Mouse (Mus musculus) liver (tissue): Measurements from ENCODE around the gene Stk38l.
"Not testable (repeated sequence)": the region's sequence is repeated elsewhere in the genome, so short reads cannot be mapped to it uniquely, and the experiment has no call there.

Experiments used
- DNase-seq: peaks from one replicate; pipeline ENCODE4 v3.0.0-alpha.2; 2020; ENCODE audit warnings: mixed read lengths

The Stk38l gene

DNA sequence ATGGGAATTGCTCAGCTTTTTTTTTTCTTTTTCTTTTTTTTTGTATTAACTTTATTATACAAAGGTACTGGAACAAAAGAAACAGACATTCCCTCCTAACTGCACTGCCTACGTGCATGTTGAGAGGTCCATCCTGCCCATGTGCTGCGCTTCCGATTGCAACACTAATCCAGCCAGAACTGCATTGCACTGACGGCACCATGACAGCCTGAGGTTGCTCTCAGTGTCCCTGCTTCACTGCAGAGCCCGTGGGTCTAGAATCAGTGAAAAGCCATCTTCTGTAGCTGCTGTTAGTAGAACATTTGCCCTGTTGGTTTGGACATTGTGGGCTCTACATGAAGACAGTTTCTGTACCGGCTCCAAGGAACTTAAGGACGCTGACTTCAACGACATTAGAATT is 51.1 kb downstream of the Stk38l start:
- DNase-seq, result not testable (repeated sequence)

DNA sequence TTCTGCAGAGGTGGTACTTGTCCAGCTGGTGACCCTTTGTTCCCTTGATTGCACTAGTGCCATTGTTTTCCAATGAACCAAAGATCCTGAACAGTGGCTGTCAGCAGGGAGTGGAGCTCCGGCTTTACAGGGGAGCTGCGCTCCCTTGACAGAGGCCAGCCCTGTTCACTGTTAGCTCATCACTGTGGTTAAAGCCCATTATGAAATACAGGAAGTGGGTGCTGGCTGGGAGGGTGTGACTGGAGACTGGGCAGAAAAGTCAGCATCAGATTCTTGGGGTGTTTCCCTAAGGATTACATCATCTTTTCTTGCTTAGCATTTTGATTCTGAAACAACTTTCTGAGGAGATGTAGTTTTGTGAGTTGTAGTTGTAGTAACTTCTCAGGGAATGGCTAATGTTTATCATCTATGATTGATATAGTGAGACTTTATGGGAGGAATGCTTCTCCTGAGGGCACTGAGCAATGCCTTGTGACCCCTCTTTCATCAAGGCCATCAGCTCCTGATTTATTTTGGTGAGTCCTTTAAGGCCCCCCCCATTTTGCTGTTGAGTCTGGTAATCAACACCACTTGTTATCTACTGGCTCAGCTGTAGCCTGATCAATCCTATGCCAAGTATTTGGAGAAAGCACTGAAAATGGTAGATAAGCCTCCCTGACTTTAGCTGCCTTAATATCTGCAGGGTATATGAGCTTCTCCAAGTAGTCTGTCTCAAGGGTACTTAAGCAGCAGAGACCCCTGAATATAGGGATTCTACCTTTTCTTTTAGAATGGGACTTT is 52.0 kb downstream of the Stk38l start:
- DNase-seq, result peak; percentile 33

- no peak for DNase-seq
These were observed 53.3 kb downstream of the Stk38l start for GRCm38 (mm10) chr6:146778055-146778454.

DNA sequence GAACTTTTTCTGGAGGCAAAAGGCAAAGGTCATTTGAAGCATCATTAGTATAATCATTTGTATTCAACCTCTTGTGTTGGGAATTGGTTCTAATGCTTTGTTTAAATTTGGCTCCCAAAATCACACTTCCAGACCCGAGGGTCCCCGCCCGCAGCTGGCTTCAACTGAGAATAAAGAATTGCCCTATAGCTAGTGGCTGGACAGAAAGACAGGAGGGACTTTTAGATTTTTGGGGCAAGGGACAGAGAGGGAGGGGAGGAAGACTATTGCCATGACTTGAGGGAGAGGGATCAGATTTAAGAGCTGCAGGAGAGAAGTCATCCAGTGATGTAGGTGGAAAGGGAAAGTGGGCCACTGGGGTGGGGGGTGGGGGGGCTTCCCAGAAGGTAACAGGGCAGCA is 56.8 kb downstream of the Stk38l start:
- no peak for DNase-seq

DNA sequence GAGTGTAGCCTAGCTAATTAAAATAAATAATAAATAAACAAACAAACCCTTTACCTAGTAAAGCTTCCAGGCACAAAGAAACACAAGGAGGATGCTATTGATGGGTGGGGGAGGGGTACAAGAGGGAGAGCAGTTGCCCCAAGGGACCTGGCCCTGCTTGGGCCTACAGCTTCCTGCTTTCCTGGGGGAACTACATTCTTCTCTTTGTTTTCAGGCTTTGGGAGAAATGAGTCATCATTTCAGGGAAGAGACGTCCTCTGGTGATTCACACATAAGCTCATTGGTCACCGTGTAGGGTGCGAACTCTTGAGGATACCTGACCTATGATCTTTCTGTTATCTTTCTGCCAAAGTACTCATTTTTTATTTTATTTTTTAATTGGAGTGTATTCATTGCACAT is 68.7 kb downstream of the Stk38l start:
- no peak for DNase-seq

- DNase-seq, result no peak
These were observed 70.5 kb downstream of the Stk38l start for GRCm38 (mm10) chr6:146795166-146795923.

DNA sequence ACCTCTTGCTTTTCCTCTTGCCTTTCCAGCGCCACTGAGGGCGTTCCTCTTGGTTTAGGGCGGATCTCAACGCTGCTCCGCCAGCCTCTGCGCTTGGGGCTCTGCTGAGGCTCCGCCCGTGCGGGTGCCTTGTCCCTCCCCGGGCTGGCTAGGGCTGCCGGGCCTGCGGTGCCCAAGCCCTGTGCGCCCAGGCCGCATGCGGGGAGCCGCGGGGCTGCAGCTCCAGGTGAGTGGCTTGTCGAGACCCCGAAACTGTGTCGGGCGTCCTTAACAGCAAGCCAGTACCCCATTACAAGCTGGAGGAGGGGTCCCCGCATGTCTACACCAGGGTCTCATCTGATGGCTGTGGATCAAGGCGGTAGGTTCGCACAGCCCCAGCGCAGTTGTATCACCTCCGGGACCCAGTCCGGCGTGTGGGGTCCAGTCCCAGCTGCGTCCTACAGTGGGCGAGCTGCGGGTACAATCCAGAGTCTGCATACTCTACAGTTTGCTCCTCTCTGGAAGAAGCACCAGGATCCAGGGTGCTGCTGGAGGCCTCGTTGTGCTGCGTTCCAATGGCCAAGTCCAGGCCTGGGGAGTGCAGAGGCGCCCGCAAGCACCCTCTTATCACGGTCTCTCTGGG is 71.2 kb downstream of the Stk38l start, which contains the start of gene Arntl2:
Gene Arntl2 (plus strand): TSS at position 132 of the 622 bp plus-strand sequence.
- DNase-seq, result peak; percentile 77

DNA sequence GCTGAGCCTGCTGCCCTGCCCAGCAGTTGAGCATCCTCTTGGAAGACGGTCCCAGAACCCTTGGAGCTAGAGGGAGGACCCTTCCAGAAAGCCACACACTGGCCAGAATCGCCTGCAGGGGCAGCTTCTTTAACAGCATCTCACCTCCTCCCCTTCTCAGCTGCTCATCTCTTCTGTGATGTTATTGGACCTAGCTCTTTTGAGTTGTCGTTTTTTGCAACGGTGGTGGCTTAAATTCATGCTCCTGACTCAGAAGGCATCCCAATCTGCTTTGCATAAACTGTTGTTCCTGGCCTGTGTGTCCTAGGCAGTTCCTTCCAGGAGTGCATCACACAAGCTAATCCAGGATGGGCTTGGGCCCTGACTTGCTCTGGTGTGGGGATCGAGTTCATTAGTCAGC is 72.7 kb downstream of the Stk38l start:
- no peak for DNase-seq

- DNase-seq, result no peak
These were observed 85.2 kb downstream of the Stk38l start for GRCm38 (mm10) chr6:146809991-146810390.

DNA sequence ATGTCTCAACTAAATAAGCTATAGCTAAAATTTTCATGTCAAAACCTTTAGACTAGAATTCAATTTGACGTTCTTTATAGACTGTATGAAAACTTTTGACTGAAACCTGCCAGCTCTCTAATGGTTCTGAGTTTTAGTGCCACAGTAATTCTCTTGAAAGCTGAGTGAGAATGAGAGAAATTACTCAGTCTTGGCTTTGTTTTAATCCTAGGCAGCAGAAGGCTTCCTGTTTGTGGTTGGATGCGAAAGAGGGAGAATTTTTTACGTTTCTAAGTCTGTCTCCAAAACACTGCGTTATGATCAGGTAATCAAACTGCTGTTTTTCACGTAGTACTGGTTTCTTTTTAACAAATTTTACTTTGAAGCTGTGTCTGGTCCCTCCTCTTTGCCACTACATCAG is 88.2 kb downstream of the Stk38l start:
- no peak for DNase-seq

GRCm38 (mm10) chr6:146820177-146820965 is 95.6 kb downstream of the Stk38l start:
- DNase-seq, result no peak

DNA sequence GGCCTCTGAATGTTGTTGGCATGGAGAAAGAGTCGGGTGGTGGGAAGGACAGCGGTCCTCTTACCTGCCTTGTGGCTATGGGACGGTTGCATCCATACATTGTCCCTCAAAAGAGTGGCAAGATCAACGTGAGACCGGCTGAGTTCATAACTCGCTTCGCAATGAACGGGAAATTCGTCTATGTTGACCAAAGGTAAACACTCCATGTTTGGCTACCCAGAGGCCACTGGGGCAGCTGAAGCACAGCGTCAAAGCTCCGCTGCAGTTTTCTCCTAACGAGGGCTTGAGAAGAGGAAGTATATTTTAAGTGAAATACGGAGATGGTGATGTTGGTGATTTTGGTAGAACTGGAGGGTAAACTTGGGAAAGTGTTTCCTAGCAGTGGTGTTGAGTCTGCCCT is 97.2 kb downstream of the Stk38l start:
- DNase-seq, result no peak

GRCm38 (mm10) chr6:146824727-146825486 is 100.1 kb downstream of the Stk38l start:
- peak; percentile 64 for DNase-seq

DNA sequence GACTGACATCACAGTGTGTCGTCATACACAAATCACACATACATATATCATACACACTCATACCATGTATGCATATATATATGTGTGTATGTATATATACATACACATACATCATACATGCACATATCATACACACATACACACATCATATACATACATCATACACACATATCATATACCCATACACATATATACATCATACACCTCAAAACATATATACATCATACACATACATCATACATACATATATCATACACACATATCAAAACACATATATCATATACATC is 100.6 kb downstream of the Stk38l start:
- no peak for DNase-seq
